Mouse (Mus musculus) embryonic facial prominence, embryonic 11.5 days (tissue): ENCODE measurements around the gene St6galnac6. TPM values are rescaled to one million over a fixed set of nuclear protein-coding genes. Genes with fewer than 3 reads are reported as not detected.

ENCODE experiments used
- ATAC-seq: fragments of 200-750 bp; cut with Nextera tagmentation; replicated peaks from 2 replicates; pipeline ENCODE4 v1.8.0; 2017; ENCODE audit warnings: low read depth; ENCODE audit not compliant: insufficient number of reproducible peaks, low FRiP score, low TSS enrichment
- DNase-seq: peaks from one replicate; pipeline ENCODE4 v3.0.0-alpha.2; 2015; ENCODE audit warnings: low spot score
- H3K27ac ChIP-seq: fragments of 300-500 bp; sonication (generic); replicated peaks from 2 replicates; pipeline ENCODE4 v1.5.1; 2014; ENCODE audit warnings: mild to moderate bottlenecking, low read depth, low read length, control low read depth
- H3K27me3 ChIP-seq: fragments of 300-500 bp; sonication (generic); 2 replicates; pipeline ENCODE4 v1.6.1; 2014; ENCODE audit warnings: mild to moderate bottlenecking, low read length, moderate library complexity, mixed read lengths; ENCODE audit not compliant: control insufficient read depth, insufficient read depth
- H3K36me3 ChIP-seq: fragments of 300-500 bp; sonication (generic); replicated peaks from 2 replicates; pipeline ENCODE4 v1.6.1; 2014; ENCODE audit warnings: low read depth, mild to moderate bottlenecking, low read length, moderate library complexity, mixed read lengths; ENCODE audit not compliant: control insufficient read depth, insufficient read depth
- H3K4me1 ChIP-seq: fragments of 300-500 bp; sonication (generic); 2 replicates; pipeline ENCODE4 v1.6.1; 2014; ENCODE audit warnings: low read length, mixed read lengths; ENCODE audit not compliant: control insufficient read depth, insufficient read depth
- H3K4me2 ChIP-seq: fragments of 300-500 bp; sonication (generic); 2 replicates; pipeline ENCODE4 v1.6.1; 2014; ENCODE audit warnings: low read depth, mild to moderate bottlenecking, control low read depth, low read length, moderate library complexity
- H3K4me3 ChIP-seq: fragments of 300-500 bp; sonication (generic); 2 replicates; pipeline ENCODE4 v1.5.1; 2014; ENCODE audit warnings: low read depth, low read length, control low read depth
- H3K9ac ChIP-seq: fragments of 300-500 bp; sonication (generic); replicated peaks from 2 replicates; pipeline ENCODE4 v1.6.1; 2014; ENCODE audit warnings: mild to moderate bottlenecking, control low read depth, low read length
- H3K9me3 ChIP-seq: fragments of 300-500 bp; sonication (generic); replicated peaks from 2 replicates; pipeline ENCODE4 v1.6.1; 2016; ENCODE audit warnings: mild to moderate bottlenecking, low read length, inconsistent platforms, mixed read lengths; ENCODE audit not compliant: control insufficient read depth
- WGBS: fragments of 180-500 bp; shearing (Covaris S2); extraction: QIAGEN DNeasy Blood & Tissue Kit; methylation state at CpG from one replicate; pipeline ENCODE4 v1.1.7; 2014; 5-methylcytosine and 5-hydroxymethylcytosine counted together
- polyA plus RNA-seq: library from polyadenylated mRNA; unstranded; fragments of >200 nt; fragmentation: Nextera tagmentation; extraction: Ambion mirVana; gene quantifications from 2 replicates; pipeline ENCODE4 v1.2.1, GENCODE M21; 2014

Gene St6galnac6
- polyA plus RNA-seq, 1 experiment from 2014 or later = 6.3 TPM

DNA sequence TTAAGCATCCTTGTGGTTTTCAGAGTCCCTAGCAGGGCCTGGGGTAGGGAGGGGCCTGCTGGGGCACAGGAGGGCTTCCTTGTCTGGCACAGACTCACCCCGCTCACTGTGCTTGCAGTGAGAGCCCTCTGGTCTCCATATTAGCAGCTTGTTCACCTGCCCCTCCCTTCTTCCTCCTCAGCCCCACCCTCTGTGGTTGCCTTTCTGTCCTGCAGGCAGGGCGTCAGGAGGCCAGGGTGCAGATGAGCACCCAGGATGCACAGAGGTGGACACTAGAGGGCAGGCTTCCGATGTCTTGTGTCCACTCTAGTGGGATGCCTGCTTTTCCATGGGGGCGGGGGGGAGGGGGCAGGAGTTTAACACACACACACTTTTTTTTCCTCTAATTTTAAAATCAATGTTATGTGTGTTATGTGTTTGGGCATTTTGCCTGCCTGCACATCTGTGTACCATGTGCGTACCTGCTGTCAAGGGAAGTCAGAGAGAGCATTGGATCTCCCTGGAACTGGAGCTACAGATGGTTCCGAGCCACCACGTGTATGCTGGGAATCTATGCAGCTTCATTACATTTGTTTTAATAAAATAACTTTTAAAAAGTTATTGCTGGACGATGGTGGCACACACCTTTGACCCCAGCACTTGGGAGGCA is 2.0 kb downstream of the St6galnac6 start:
- H3K4me3 ChIP-seq = no peak overlapping the region
- H3K9me3 ChIP-seq = no peaks in the 10 kb centered on the region
- H3K27me3 ChIP-seq = no peaks in the 10 kb centered on the region
- no peak overlapping the region for H3K9ac ChIP-seq
- no peaks in the 10 kb centered on the region for H3K36me3 ChIP-seq
- DNase-seq (peak; percentile 65), ATAC-seq (0 out of 2 replicates have a peak, but pooled peaks have one; percentile 31)
- H3K27ac ChIP-seq = no peak overlapping the region
- no peak overlapping the region for H3K4me2 ChIP-seq
- no peaks in the 10 kb centered on the region; the same call in 1 of the 2 replicates for H3K4me1 ChIP-seq
- WGBS = 41% methylated on average over 8 of the region's 8 CpGs

DNA sequence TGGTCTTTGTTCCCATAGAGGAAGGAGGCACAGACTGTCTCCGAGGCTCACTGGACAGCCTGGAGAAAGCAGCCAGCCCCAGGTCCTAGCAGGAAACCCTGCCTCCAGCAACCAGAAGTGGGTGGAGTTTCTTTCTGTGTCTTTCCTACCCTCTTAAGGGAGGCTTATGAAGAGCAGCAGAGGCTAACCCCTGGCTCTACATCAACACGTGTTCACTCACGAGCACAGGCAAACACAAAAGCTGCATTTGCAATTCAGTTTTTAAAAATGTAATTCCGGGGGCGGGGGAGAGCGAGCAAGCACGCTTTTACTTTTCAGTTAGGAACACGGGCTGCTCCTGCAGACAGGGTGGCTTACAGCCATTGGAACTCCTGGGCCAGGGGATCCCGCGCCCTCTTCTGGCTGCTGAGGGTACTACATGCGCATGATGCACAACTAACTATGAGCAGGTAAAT is 3.1 kb downstream of the St6galnac6 start:
- 1% methylated on average over 11 of the region's 11 CpGs for WGBS
- no peaks in the 10 kb centered on the region for H3K9me3 ChIP-seq
- DNase-seq (peak; percentile 89), ATAC-seq (0 out of 2 replicates have a peak, but pooled peaks have one; percentile 31)
- peak overlapping the region; percentile 30 for H3K4me2 ChIP-seq
- peak overlapping the region; percentile 23; the same call in 1 of the 2 replicates for H3K27ac ChIP-seq
- H3K4me3 ChIP-seq = peak overlapping the region; percentile 21
- H3K9ac ChIP-seq = peak overlapping the region; percentile 15; the same call in 1 of the 2 replicates
- no peaks in the 10 kb centered on the region for H3K27me3 ChIP-seq
- H3K36me3 ChIP-seq = no peaks in the 10 kb centered on the region
- H3K4me1 ChIP-seq = no peaks in the 10 kb centered on the region; the same call in 1 of the 2 replicates

DNA sequence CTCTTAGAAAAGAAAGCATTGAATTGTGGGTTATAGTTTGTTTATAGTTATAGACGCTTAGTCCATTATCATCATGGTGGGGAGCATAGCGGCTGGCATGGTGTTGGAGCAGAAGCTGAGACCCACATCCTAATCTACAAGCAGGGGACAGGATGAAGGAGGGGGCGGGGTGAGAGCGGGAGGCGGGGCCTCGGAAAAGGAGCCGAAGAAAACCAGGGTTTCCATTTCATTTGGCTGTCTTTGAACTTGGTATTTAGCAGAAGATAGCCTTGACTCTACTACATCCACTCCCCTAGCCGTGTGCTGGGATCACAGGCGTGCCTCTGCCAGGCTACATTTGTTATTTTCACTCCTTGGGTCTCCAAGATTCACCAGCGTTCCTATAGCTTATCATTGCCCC is 5.1 kb downstream of the St6galnac6 start:
- Histone ChIP-seq H3K4me3 (no peak overlapping the region), H3K4me2 (no peak overlapping the region), H3K9ac (no peak overlapping the region), H3K9me3 (no peaks in the 10 kb centered on the region), H3K4me1 (peaks cover 2% of the 10 kb centered on the region; the same call in 1 of the 2 replicates), H3K36me3 (no peaks in the 10 kb centered on the region), H3K27me3 (no peaks in the 10 kb centered on the region), H3K27ac (no peak overlapping the region)
- 47% methylated on average over 10 of the region's 10 CpGs for WGBS
- no peak for ATAC-seq
- no peak for DNase-seq

GRCm38 (mm10) chr2:32606161-32607142 is 6.9 kb downstream of the St6galnac6 start:
- WGBS = 17% methylated on average over 35 of the region's 55 CpGs
- peak overlapping the region; percentile 85 for H3K4me3 ChIP-seq
- ATAC-seq (peak; percentile 64), DNase-seq (peak; percentile 93)
- no peaks in the 10 kb centered on the region for H3K9me3 ChIP-seq
- no peaks in the 10 kb centered on the region for H3K36me3 ChIP-seq
- H3K27me3 ChIP-seq = no peaks in the 10 kb centered on the region
- peak overlapping the region; percentile 41; the same call in 1 of the 2 replicates for H3K27ac ChIP-seq
- peak overlapping the region; percentile 86 for H3K9ac ChIP-seq
- peaks cover 2% of the 10 kb centered on the region; the same call in 1 of the 2 replicates for H3K4me1 ChIP-seq
- H3K4me2 ChIP-seq = peak overlapping the region; percentile 89

DNA sequence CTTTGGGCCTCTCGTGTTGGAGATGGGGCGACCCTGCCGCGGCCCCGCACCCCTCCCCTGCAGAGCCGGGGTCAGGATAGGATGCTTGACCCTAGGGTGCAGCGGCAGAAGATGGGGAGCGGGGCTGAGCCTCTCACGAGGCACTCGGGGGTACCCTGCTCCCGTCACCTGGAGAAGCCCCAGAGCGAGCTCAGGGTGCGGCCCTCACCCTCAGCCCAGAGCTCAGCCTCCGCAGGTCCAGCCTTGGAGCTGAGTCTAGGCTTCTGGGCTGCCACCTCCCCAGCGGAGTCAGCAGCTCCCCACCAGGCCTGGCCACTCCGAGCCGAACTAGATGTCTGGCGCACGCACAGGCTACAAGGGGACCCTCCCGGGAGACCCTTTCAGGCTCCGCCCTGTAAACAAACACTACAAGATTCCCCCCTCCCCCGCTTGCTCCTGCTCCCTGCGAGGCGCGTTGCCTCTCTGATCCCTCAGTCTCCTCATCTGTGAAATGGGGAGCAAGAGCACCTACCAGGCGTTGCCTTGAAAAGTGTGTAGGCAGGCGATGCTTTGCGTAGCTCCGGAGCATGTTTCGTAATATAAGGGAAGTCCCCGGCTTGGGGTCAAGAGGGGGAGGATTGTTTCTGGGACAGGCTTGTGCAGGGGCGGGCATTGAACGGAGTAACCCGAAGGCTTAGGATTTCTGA is 7.9 kb downstream of the St6galnac6 start:
- H3K27ac ChIP-seq = peak overlapping the region; percentile 41; the same call in 1 of the 2 replicates
- H3K27me3 ChIP-seq = no peaks in the 10 kb centered on the region
- H3K9ac ChIP-seq = peak overlapping the region; percentile 86
- H3K4me1 ChIP-seq = peaks cover 2% of the 10 kb centered on the region; the same call in 1 of the 2 replicates
- H3K4me2 ChIP-seq = peak overlapping the region; percentile 89
- no peaks in the 10 kb centered on the region for H3K9me3 ChIP-seq
- H3K4me3 ChIP-seq = peak overlapping the region; percentile 85
- DNase-seq (peak; percentile 71), ATAC-seq (0 out of 2 replicates have a peak, but pooled peaks have one; percentile 36)
- no peaks in the 10 kb centered on the region for H3K36me3 ChIP-seq
- 4% methylated on average over 34 of the region's 34 CpGs for WGBS

DNA sequence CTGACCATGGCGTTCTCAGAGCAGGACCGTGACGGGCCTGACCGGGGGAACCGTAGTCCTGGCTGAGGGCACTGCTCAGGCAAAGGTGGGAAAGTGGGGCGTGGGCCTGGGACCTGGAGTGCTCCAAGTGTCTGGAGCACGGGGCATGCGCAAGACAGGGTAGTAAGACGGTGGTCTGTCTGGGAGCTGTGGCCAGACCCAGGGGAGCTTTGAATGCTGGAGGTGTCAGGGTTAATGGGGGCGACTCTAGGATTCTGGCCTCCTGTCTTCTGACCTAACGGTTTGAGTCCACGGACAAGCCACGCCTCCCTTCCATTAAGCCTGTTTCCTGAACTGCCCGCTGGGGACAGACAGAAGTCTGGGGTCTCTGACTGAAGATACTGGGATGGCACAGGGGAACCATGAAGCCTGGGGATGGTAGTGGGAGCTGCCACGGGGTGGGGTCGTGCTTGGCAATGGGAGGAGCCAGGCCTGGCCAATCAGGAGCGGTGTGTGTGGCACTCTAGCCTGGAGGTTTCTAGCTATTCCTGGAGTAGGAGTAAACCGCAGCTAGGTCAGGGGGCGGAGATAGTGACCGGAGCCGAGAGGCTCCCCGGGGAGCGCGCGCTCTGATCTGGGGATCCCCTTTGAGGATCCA is 8.8 kb downstream of the St6galnac6 start:
- H3K9me3 ChIP-seq = no peaks in the 10 kb centered on the region
- H3K9ac ChIP-seq = peak overlapping the region; percentile 25; the same call in 1 of the 2 replicates

More for the DNA sequence above, 8.8 kb downstream of the St6galnac6 start:
- peaks cover 2% of the 10 kb centered on the region; the same call in 1 of the 2 replicates for H3K4me1 ChIP-seq
- peak; percentile 67 for DNase-seq
- peak overlapping the region; percentile 22; the same call in 1 of the 2 replicates for H3K4me3 ChIP-seq
- ATAC-seq = peak; percentile 54; the same call in 1 of the 2 replicates
- H3K36me3 ChIP-seq = no peaks in the 10 kb centered on the region
- WGBS = 7% methylated on average over 25 of the region's 25 CpGs
- H3K4me2 ChIP-seq = peak overlapping the region; percentile 52
- no peaks in the 10 kb centered on the region for H3K27me3 ChIP-seq
- H3K27ac ChIP-seq = peak overlapping the region; percentile 28; the same call in 1 of the 2 replicates
